Mouse (Mus musculus): ENCODE measurements around the gene Mcm3.

DNA sequence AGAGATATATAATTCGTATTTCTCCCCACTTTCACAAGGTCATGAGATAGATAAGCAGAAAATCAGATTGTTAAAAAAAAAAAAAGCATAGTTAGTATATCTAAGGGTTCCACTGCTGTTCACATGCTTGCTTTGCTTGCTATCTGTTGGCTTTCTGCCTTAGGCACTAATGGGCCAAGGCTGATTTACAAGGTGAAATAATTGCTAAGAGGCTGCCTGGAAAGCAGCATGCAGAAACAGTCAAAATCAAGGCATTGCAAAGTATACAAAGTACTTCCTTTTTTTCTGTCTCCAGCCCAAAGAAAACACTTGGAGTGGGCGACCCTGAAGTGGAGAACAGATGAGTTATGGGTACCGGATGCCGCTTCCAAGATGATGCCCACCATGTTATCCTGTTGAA, 847 bp upstream of the Mcm3 start:
- TF ChIP-seq POLR2A (IDR thresholded peaks at IDR 0.05; ENCODE audit: insufficient read depth, low read depth, low read length) (no peak), CTCF (IDR thresholded peaks at IDR 0.05) (no peak)

Measured in heart, adult 2 months (tissue).